Mouse (Mus musculus): ENCODE measurements at regions not wholly inside any gene's neighbourhood (a gene's known extent, or its start where the extent isn't known, plus 50 kb on each side); places are given as distances from the start of the nearest gene placed in this dataset.

- TF ChIP-seq POLR2A (IDR thresholded peaks at IDR 0.05; ENCODE audit: low read depth, low read length) (no peak), CTCF (IDR thresholded peaks at IDR 0.05; ENCODE audit: borderline replicate concordance, insufficient read depth, low read length) (no peak)
Observed at GRCm38 (mm10) chr15:85647593-85647992, 65.3 kb upstream of the Wnt7b start.
